Mouse (Mus musculus) lung, postnatal 0 days (tissue): ENCODE data around the gene Nup153.

Experiments used
- CTCF ChIP-seq: IDR thresholded peaks from 2 replicates; pipeline ENCODE4 v1.5.1; 2016; ENCODE audit warnings: antibody characterized with exemption, mild to moderate bottlenecking
- EP300 ChIP-seq: IDR thresholded peaks from 2 replicates; pipeline ENCODE4 v1.6.1; 2016; ENCODE audit warnings: antibody characterized with exemption, mild to moderate bottlenecking, control low read depth

DNA sequence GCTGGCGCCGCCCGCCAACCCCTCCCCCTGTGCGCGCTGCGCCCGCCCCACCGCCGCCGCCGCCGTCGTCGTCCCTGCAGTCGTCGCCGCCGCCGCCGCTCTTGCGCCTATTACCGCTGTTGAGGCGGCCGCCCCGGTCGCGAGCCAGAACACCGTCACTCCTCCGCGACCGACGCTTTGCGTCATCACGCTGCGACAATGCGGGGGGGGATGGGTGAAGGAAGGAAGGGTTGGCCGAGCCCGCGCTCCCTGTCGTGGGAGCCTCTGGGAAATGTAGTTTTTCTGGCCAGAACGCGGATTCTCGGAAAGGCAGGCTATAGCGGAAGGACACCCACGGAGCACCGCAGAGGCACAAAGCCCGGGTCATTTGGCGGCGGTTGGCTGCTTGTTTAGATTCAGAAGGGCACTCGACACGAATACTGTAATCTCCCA is at the start of gene Nup153:
- TF ChIP-seq CTCF: no peak; the same call in 1 of the 2 replicates
- no peak; the same call in 1 of the 2 replicates for TF ChIP-seq EP300
